Mouse (Mus musculus) layer of hippocampus, adult 9-10 months (tissue): ENCODE measurements around the gene Maged1.

Source experiments
- DNase-seq: peaks from one replicate; pipeline ENCODE4 v3.0.0; 2022; ENCODE audit warnings: low spot score

The Maged1 gene

GRCm38 (mm10) chrX:94541918-94542355, at the start of gene Maged1:
Gene Maged1 (minus strand): TSS chrX:94542143.
- DNase-seq, result peak; percentile 72

GRCm38 (mm10) chrX:94580251-94580650, 38.3 kb upstream of the Maged1 start:
- DNase-seq, result no peak

GRCm38 (mm10) chrX:94564694-94565093, 22.8 kb upstream of the Maged1 start:
- DNase-seq, result no peak

GRCm38 (mm10) chrX:94562392-94562791, 20.4 kb upstream of the Maged1 start:
- DNase-seq, result no peak

GRCm38 (mm10) chrX:94548227-94548626, 6.3 kb upstream of the Maged1 start:
- no peak for DNase-seq

- no peak for DNase-seq
Measured at GRCm38 (mm10) chrX:94545941-94546340, 4.0 kb upstream of the Maged1 start.

GRCm38 (mm10) chrX:94544923-94545322, 3.0 kb upstream of the Maged1 start:
- no peak for DNase-seq

GRCm38 (mm10) chrX:94542536-94542935, 593 bp upstream of the Maged1 start:
- DNase-seq, result no peak

- DNase-seq, result no peak
Measured at GRCm38 (mm10) chrX:94541206-94541605, 737 bp downstream of the Maged1 start.

- no peak for DNase-seq
Measured at GRCm38 (mm10) chrX:94540341-94541201, 1.4 kb downstream of the Maged1 start.

GRCm38 (mm10) chrX:94534346-94534745, 7.6 kb downstream of the Maged1 start:
- no peak for DNase-seq

GRCm38 (mm10) chrX:94530301-94530700, 11.6 kb downstream of the Maged1 start:
- no peak for DNase-seq

- DNase-seq, result no peak
Measured at GRCm38 (mm10) chrX:94522166-94522565, 19.8 kb downstream of the Maged1 start.

GRCm38 (mm10) chrX:94508442-94508819, 33.5 kb downstream of the Maged1 start:
- DNase-seq, result peak; percentile 0

GRCm38 (mm10) chrX:94507698-94508441, 34.1 kb downstream of the Maged1 start:
- peak; percentile 1 for DNase-seq

GRCm38 (mm10) chrX:94486001-94486792, 55.7 kb downstream of the Maged1 start:
- no peak for DNase-seq
